Mouse (Mus musculus) kidney, postnatal 0 days (tissue): ENCODE measurements around the gene Dmrta2. TPM values are rescaled to one million over a fixed set of nuclear protein-coding genes. Genes with fewer than 3 reads are reported as not detected.
A peak's percentile ranks its signal among the peaks of the same experiment; 100 is the strongest.

Experiments used
- ATAC-seq: fragments of 200-750 bp; cut with Nextera tagmentation; replicated peaks from 2 replicates; pipeline ENCODE4 v1.8.0; 2017; ENCODE audit warnings: low read depth, moderate number of reproducible peaks, moderate TSS enrichment, moderate library complexity; ENCODE audit not compliant: low FRiP score
- DNase-seq: peaks from one replicate; pipeline ENCODE4 v3.0.0-alpha.2; 2016; ENCODE audit warnings: low spot score
- H3K27ac ChIP-seq: fragments of 300-500 bp; sonication (generic); 2 replicates; pipeline ENCODE4 v1.5.1; 2014; ENCODE audit warnings: mild to moderate bottlenecking
- H3K27me3 ChIP-seq: fragments of 300-500 bp; sonication (generic); 2 replicates; pipeline ENCODE4 v1.6.1; 2014; ENCODE audit warnings: low read length, mixed read lengths; ENCODE audit not compliant: insufficient read depth
- H3K36me3 ChIP-seq: fragments of 300-500 bp; sonication (generic); 2 replicates; pipeline ENCODE4 v1.6.1; 2014; ENCODE audit warnings: low read length, mixed read lengths; ENCODE audit not compliant: insufficient read depth
- H3K4me1 ChIP-seq: fragments of 300-500 bp; sonication (generic); replicated peaks from 2 replicates; pipeline ENCODE4 v1.6.1; 2014; ENCODE audit warnings: antibody characterized with exemption, low read length, mixed read lengths; ENCODE audit not compliant: insufficient read depth
- H3K4me2 ChIP-seq: fragments of 300-500 bp; sonication (generic); 2 replicates; pipeline ENCODE4 v1.6.1; 2014; ENCODE audit warnings: mild to moderate bottlenecking, low read length, moderate library complexity, mixed read lengths
- H3K4me3 ChIP-seq: fragments of 300-500 bp; sonication (generic); replicated peaks from 2 replicates; pipeline ENCODE4 v1.5.1; 2014; ENCODE audit warnings: low read depth, low read length
- H3K9ac ChIP-seq: fragments of 300-500 bp; sonication (generic); 2 replicates; pipeline ENCODE4 v1.6.1; 2014; ENCODE audit warnings: low read depth, low read length
- H3K9me3 ChIP-seq: fragments of 300-500 bp; sonication (generic); replicated peaks from 2 replicates; pipeline ENCODE4 v1.6.1; 2016; ENCODE audit warnings: low read length, inconsistent platforms, mixed read lengths
- CTCF ChIP-seq: IDR thresholded peaks from 2 replicates; pipeline ENCODE4 v1.5.1; 2016; ENCODE audit warnings: antibody characterized with exemption, low read depth, mild to moderate bottlenecking, moderate library complexity
- WGBS: fragments of 180-500 bp; shearing (Covaris S2); extraction: QIAGEN DNeasy Blood & Tissue Kit; methylation state at CpG from one replicate; pipeline ENCODE4 v1.1.7; 2014; 5-methylcytosine and 5-hydroxymethylcytosine counted together
- polyA plus RNA-seq: library from polyadenylated mRNA; unstranded; fragments of >200 nt; fragmentation: Nextera tagmentation; extraction: Ambion mirVana; gene quantifications from 2 replicates; pipeline ENCODE4 v1.2.1, GENCODE M21; 2015

Dmrta2 gene
- 0.10 and 0.22 TPM in 2 replicates for polyA plus RNA-seq

GRCm38 (mm10) chr4:109977148-109978067 lies at the start of gene Dmrta2:
TSS of gene Dmrta2 (plus strand) at chr4:109978053.
- peak within 1 kb of the TSS; percentile 62 for H3K4me2 ChIP-seq
- DNase-seq, result peak; percentile 19
- H3K4me3 ChIP-seq, result peak within 1 kb of the TSS; percentile 38
- peaks cover 27% of the 10 kb centered on the region for H3K4me1 ChIP-seq
- H3K36me3 ChIP-seq, result no peaks in the 10 kb centered on the region
- no peaks in the 10 kb centered on the region for H3K9me3 ChIP-seq
- H3K27ac ChIP-seq, result no peak within 1 kb of the TSS
- H3K27me3 ChIP-seq, result peaks cover 90% of the 10 kb centered on the region
- no peak for TF ChIP-seq CTCF
- H3K9ac ChIP-seq, result 0 out of 2 replicates have a peak within 1 kb of the TSS, but pooled peaks have one; percentile 28
- under 1% methylated on average over 64 of the region's 64 CpGs for WGBS
- peak; percentile 22; the same call in 1 of the 2 replicates for ATAC-seq

GRCm38 (mm10) chr4:109929058-109929457 lies 48.8 kb upstream of the Dmrta2 start:
- H3K9ac ChIP-seq, result no peak overlapping the region
- ATAC-seq, result no peak

GRCm38 (mm10) chr4:109930445-109930844 lies 47.4 kb upstream of the Dmrta2 start:
- DNase-seq (no peak), ATAC-seq (no peak)
- H3K4me1 ChIP-seq, result no peaks in the 10 kb centered on the region
- no peaks in the 10 kb centered on the region for H3K9me3 ChIP-seq
- TF ChIP-seq CTCF, result peak; percentile 29; the same call in 1 of the 2 replicates
- H3K27ac ChIP-seq, result no peak overlapping the region
- no peak overlapping the region for H3K9ac ChIP-seq
- H3K4me3 ChIP-seq, result no peak overlapping the region
- no peaks in the 10 kb centered on the region for H3K36me3 ChIP-seq
- H3K4me2 ChIP-seq, result no peak overlapping the region
- 87% methylated on average over 1 of the region's 1 CpGs for WGBS
- H3K27me3 ChIP-seq, result no peaks in the 10 kb centered on the region

More at GRCm38 (mm10) chr4:109929058-109929457, 48.8 kb upstream of the Dmrta2 start:
- Histone ChIP-seq H3K36me3 (no peaks in the 10 kb centered on the region), H3K27ac (no peak overlapping the region), H3K27me3 (no peaks in the 10 kb centered on the region), H3K4me1 (no peaks in the 10 kb centered on the region), H3K4me3 (no peak overlapping the region), H3K4me2 (no peak overlapping the region), H3K9me3 (no peaks in the 10 kb centered on the region)
- WGBS, result 50% methylated on average over 1 of the region's 1 CpGs
- peak; percentile 16 for DNase-seq
- no peak for TF ChIP-seq CTCF

GRCm38 (mm10) chr4:109930935-109931334 lies 46.9 kb upstream of the Dmrta2 start:
- Histone ChIP-seq H3K9me3 (no peaks in the 10 kb centered on the region), H3K4me1 (no peaks in the 10 kb centered on the region), H3K4me3 (no peak overlapping the region), H3K4me2 (no peak overlapping the region), H3K27me3 (no peaks in the 10 kb centered on the region), H3K36me3 (no peaks in the 10 kb centered on the region), H3K27ac (no peak overlapping the region), H3K9ac (no peak overlapping the region)
- no peak for DNase-seq
- TF ChIP-seq CTCF, result no peak
- ATAC-seq, result no peak
- 90% methylated on average over 1 of the region's 1 CpGs for WGBS

- no peak for TF ChIP-seq CTCF
- DNase-seq, result no peak
- Histone ChIP-seq H3K4me3 (no peak overlapping the region), H3K9me3 (no peaks in the 10 kb centered on the region), H3K4me1 (no peaks in the 10 kb centered on the region), H3K27ac (no peak overlapping the region), H3K36me3 (no peaks in the 10 kb centered on the region), H3K9ac (no peak overlapping the region), H3K27me3 (no peaks in the 10 kb centered on the region), H3K4me2 (no peak overlapping the region)
- 95% methylated on average over 3 of the region's 3 CpGs for WGBS
- ATAC-seq, result no peak
Measured at GRCm38 (mm10) chr4:109936557-109936956, 41.3 kb upstream of the Dmrta2 start.

- H3K4me2 ChIP-seq, result no peak overlapping the region
- ATAC-seq, result no peak
- no peaks in the 10 kb centered on the region for H3K9me3 ChIP-seq
- no peaks in the 10 kb centered on the region for H3K27me3 ChIP-seq
- H3K36me3 ChIP-seq, result no peaks in the 10 kb centered on the region
- no peak overlapping the region for H3K9ac ChIP-seq
- DNase-seq, result no peak
- no peaks in the 10 kb centered on the region for H3K4me1 ChIP-seq
- no peak for TF ChIP-seq CTCF
- no peak overlapping the region for H3K27ac ChIP-seq
- H3K4me3 ChIP-seq, result no peak overlapping the region
Measured at GRCm38 (mm10) chr4:109939291-109939690, 38.6 kb upstream of the Dmrta2 start.
